Mouse (Mus musculus): ENCODE measurements around the gene Tbrg4.

Gene Tbrg4

DNA sequence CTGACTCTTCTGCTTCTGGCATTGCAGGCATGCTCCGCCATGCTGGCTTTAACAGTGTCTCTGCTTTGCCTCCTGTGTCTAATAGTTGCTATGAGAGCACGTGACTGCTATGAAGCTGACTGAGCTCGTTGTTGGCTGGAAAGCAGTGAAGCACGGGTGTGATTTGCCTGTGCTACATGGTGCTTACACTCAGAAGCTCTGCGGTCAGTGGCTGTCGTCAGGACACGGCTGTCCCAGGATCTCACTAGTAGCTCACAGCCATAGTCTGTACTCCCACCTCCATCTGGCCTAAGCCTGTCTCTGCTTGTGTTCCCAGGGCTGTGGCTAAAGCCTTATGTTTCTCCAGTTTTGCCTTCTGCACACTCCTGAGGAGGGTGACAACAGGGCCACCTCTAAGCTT, 37.6 kb downstream of the Tbrg4 start:
- DNase-seq: no peak

- DNase-seq: no peak
Observed at GRCm38 (mm10) chr11:6587249-6587940, 38.5 kb downstream of the Tbrg4 start.

DNA sequence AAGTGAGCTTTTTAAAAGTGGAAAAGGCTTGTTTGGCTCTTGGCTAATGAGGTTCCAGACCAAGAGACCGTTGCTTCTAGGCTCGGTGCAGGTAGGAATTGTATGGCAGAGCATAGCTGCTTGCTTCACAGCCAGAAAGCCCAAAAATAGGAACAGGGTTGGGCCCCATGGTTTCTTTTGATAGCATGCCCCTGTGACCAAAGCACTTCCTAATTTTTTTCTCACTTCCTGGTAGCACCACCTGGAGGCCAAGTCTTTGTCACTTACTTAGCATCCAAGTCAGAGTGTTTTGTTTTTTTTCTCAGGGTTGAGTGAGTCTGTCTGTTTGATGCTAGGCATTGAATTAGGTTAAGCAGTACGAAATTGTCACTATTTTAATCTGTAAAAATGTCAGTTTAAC, 39.2 kb downstream of the Tbrg4 start:
- no peak for DNase-seq

- DNase-seq: no peak
Observed at GRCm38 (mm10) chr11:6585748-6586147, 40.1 kb downstream of the Tbrg4 start.

DNA sequence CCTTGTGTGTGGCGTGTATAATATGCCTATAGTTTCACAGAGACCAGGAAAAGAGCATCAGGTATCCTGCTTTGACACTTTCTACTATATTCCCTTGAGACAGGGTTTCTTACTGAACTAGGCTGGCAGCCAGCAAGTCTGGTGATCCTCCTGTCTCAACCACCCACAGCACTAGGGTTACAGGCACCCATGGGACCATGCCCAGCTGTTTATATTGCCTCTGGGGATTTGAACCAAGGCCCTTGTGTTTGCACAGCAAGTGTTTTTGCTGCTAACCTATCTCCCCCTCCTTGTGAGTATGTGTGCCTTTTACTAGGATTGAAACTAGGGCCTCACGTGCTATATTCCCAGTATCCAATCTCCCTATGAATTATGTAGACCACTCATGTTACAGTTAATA, 44.3 kb downstream of the Tbrg4 start:
- DNase-seq: no peak

DNA sequence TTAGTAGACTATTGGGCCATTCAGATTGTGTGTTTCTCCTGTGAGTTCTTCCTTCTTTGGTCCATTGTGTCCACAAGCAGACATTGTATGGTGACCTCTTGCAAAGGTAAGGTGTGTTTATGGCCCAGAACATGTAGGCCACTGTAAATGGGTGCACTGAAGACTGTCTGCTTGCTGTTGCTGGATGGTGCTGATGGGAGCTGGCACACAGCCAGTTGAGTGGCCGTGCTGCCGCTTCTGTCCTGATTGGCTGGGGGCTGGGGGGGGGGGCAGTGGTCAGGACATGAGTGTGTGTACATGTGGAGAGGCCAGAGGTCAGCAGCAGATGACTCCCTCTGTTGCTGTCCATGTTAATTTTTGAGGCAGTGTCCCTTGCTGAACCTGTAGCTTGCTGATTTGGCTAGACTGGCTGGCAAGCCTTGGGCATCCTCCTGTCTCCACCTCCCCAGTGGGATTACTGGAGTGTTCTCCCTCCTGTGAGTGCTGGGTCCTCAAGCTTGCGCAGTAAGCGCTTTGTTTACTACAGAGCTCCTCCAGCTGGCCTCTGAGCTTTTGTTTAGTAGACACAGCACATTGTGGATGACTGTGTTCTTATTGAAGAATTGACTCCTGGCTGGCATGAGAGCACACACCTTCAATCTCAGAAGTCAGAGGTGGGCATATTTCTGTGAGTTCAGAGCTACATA, 45.7 kb downstream of the Tbrg4 start:
- no peak for DNase-seq

DNA sequence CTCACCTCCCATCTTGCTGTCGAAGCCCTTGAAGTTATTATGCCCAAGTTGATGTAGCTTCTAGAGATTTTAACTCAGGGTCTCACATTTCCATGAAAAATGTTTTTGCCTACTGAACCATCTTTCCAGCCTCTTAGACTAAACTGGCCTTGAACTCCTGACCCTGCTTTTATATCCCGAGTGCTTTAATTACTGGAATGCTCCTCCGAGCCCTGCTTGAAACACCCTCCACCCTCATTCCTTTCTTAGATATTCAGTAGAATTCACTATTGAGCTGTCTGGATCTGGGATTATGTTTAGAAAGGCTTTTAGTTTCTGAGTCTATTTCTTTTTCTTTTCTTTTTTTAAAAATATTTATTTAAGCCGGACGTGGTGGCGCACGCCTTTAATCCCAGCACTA, 46.5 kb downstream of the Tbrg4 start:
- DNase-seq: no peak

GRCm38 (mm10) chr11:6576151-6576550, 49.7 kb downstream of the Tbrg4 start:
- DNase-seq: no peak

- no peak for DNase-seq
Observed at GRCm38 (mm10) chr11:6569410-6569777, 56.5 kb downstream of the Tbrg4 start.

- no peak for DNase-seq
Observed at GRCm38 (mm10) chr11:6568584-6569409, 57.1 kb downstream of the Tbrg4 start.

GRCm38 (mm10) chr11:6567951-6568350, 57.9 kb downstream of the Tbrg4 start:
- DNase-seq: no peak

DNA sequence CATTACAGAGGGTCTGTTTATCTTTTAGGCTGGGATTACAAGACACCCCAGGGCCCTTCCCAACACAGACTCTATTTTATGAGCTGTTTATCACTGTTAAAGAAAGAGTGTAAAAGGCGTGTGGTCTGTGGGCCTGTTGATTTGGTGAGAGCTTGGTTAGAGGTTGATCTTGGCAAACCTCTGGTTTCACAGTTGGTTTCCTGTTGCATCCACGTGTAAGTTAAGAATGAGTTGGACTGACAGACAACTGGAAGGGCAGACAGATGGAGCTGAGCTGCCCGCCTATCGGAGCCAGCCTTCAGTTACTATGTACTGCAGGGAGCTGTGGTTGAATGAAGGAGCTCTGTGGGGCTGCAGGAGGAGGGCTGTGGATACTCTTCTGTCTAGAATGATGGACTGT, 59.4 kb downstream of the Tbrg4 start:
- DNase-seq: no peak

Data from embryo, embryonic 11 days (tissue).